Mouse (Mus musculus) liver, adult 2 months (tissue): ENCODE results near the gene Lax1. TPM values are rescaled to one million over a fixed set of nuclear protein-coding genes. Genes with fewer than 3 reads are reported as not detected.

Experiments used
- DNase-seq: peaks from one replicate; pipeline ENCODE4 v3.0.0-alpha.2; 2011; ENCODE audit warnings: low read depth, low spot score; ENCODE audit errors: extremely low read depth
- H3K27ac ChIP-seq: fragments of 200-500 bp; replicated peaks from 2 replicates; pipeline ENCODE4 v1.5.1; 2012; ENCODE audit warnings: low read depth, mild to moderate bottlenecking, control low read depth, inconsistent platforms, low read length; ENCODE audit not compliant: insufficient read depth
- H3K27me3 ChIP-seq: fragments of 200-500 bp; 2 replicates; pipeline ENCODE4 v1.6.1; 2012; ENCODE audit warnings: mild to moderate bottlenecking, moderate library complexity, low read length, inconsistent platforms; ENCODE audit not compliant: control insufficient read depth, insufficient read depth
- H3K36me3 ChIP-seq: fragments of 200-500 bp; 2 replicates; pipeline ENCODE4 v1.6.1; 2012; ENCODE audit warnings: low read length, inconsistent platforms; ENCODE audit not compliant: control insufficient read depth, insufficient read depth
- H3K4me1 ChIP-seq: fragments of 200-500 bp; 2 replicates; pipeline ENCODE4 v1.6.1; 2011; ENCODE audit warnings: low read length; ENCODE audit not compliant: control insufficient read depth, insufficient read depth
- H3K4me3 ChIP-seq: fragments of 200-500 bp; 2 replicates; pipeline ENCODE4 v1.5.1; 2011; ENCODE audit warnings: low read depth, mild to moderate bottlenecking, control low read depth, low read length, moderate library complexity; ENCODE audit not compliant: insufficient read depth
- H3K79me2 ChIP-seq: fragments of 200-500 bp; 2 replicates; pipeline ENCODE4 v1.6.1; 2012; ENCODE audit warnings: inconsistent platforms, mild to moderate bottlenecking, low read length, moderate library complexity; ENCODE audit not compliant: control insufficient read depth, insufficient read depth
- H3K9ac ChIP-seq: fragments of 200-500 bp; 2 replicates; pipeline ENCODE4 v1.6.1; 2012; ENCODE audit warnings: low read depth, mild to moderate bottlenecking, control low read depth, inconsistent platforms, low read length
- CTCF ChIP-seq: fragments of 200-500 bp; IDR thresholded peaks from 2 replicates; pipeline ENCODE4 v1.5.1; 2011; ENCODE audit warnings: low read depth, low read length, control low read depth
- POLR2A ChIP-seq: fragments of 200-500 bp; IDR thresholded peaks from 2 replicates; pipeline ENCODE4 v1.6.1; 2011; ENCODE audit warnings: low read length, control low read depth; ENCODE audit not compliant: insufficient read depth; ENCODE audit errors: extremely low read depth
- WGBS: fragments of 180-500 bp; shearing (Covaris S2); methylation state at CpG from one replicate; pipeline ENCODE4 v1.1.7; 2018; 5-methylcytosine and 5-hydroxymethylcytosine counted together
- polyA plus RNA-seq: library from polyadenylated mRNA; depleted of rRNA; stranded (reverse); fragments of >200 nt; gene quantifications from 2 replicates; pipeline ENCODE4 v1.2.3, GENCODE M21; 2012
- total RNA-seq: library from RNA; depleted of rRNA; stranded (reverse); fragments of >200 nt; gene quantifications from 2 replicates; pipeline ENCODE4 v1.2.3, GENCODE M21; 2014

Gene Lax1
- total and polyA plus RNA-seq, 2 experiments = 0.27 to 0.28 TPM

DNA sequence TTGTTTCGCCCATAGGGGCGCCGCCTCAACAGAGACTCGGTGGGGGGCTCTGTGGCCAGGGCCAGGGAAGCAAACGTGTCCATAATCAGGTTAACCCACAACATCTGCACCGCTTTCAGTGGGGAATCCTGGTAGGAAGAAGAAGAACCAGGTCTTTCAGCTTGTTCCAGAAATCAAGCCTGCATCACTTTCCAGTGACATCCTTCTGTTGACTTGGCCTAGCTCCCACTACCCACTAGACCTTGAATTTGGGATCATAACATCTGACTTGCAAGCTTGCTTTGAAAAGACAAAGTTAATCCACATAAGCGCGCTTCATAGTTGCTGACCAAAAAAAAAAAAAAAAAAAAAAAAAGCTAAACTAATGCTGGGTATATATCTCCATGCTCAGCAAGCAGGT, 28.9 kb upstream of the Lax1 start:
- Histone ChIP-seq H3K27me3 (no peaks in the 10 kb centered on the region), H3K36me3 (no peaks in the 10 kb centered on the region), H3K79me2 (no peaks in the 10 kb centered on the region), H3K4me3 (no peak overlapping the region), H3K27ac (no peak overlapping the region), H3K9ac (no peak overlapping the region), H3K4me1 (no peaks in the 10 kb centered on the region)
- 95% methylated on average over 8 of the region's 8 CpGs for WGBS
- DNase-seq = no peak
- no peak for TF ChIP-seq POLR2A
- TF ChIP-seq CTCF = no peak

DNA sequence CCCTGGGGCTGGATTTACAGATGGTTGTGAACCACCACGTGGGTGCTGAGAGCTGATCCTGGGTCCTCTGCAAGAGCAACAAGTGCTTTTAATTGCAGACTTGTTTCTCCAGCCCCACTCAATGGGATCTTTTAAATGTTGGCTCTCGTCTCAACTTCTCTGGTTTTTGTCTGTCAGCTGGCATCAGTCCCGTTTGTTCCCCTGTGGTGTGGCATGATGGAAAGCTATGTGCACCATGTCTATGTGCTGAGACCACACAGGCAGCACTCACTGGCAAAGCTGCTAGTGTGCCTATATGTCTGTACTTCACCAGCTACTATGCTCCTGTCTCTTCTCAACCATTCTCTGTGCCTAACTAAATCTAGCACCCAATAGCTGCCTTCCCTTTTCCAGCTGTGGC, 28.4 kb upstream of the Lax1 start:
- no peak overlapping the region for H3K4me3 ChIP-seq
- no peak for DNase-seq
- H3K9ac ChIP-seq = no peak overlapping the region
- 90% methylated on average over 3 of the region's 3 CpGs for WGBS
- H3K4me1 ChIP-seq = peaks cover 2% of the 10 kb centered on the region; the same call in 1 of the 2 replicates
- H3K27ac ChIP-seq = no peak overlapping the region
- H3K27me3 ChIP-seq = no peaks in the 10 kb centered on the region
- TF ChIP-seq CTCF (no peak), POLR2A (no peak)
- no peaks in the 10 kb centered on the region for H3K36me3 ChIP-seq
- no peaks in the 10 kb centered on the region for H3K79me2 ChIP-seq

DNA sequence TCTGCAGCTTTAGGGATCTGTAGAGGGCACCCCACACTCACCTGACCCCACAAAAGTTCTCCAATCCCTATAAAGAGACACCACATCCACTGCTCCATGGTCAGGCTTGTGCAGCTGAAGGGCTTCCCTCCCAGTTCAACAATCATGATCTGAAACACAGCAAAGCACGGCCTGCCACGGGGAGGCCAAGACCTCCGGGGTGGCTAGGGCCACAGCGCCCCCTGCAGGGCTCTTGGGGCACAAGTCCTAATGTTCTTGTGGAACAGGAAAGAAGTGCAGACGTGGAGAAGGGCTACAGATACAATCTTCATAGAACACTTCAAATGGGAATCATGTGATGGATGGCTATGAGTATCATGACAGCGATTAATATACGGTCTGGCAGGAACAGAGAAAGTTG, 26.6 kb upstream of the Lax1 start:
- H3K27ac ChIP-seq = no peak overlapping the region
- peak; percentile 50 for DNase-seq
- H3K27me3 ChIP-seq = no peaks in the 10 kb centered on the region
- no peaks in the 10 kb centered on the region for H3K79me2 ChIP-seq
- no peaks in the 10 kb centered on the region for H3K36me3 ChIP-seq
- TF ChIP-seq CTCF (peak; percentile 91), POLR2A (no peak)
- peaks cover 10% of the 10 kb centered on the region for H3K4me1 ChIP-seq
- WGBS = 13% methylated on average over 7 of the region's 7 CpGs
- H3K4me3 ChIP-seq = no peak overlapping the region
- no peak overlapping the region for H3K9ac ChIP-seq

DNA sequence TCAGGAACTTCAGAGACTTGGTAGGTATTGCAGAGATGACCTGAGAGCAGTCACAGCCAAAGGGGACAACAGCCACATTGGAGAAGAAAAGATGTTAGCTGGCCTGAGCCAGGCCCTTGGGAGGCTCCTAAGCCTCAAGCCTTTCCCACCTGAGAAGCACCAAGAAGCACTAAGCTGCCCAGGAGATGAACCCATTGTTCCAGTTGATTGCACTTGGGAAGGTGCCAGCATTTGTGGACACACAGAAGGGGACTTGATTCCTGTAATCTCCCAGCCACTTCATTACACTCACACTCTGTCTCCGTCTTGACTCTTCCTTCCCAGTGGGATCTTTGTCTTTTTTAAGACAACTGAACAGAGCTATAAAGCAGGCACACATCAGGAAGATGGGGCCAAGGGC, 25.3 kb upstream of the Lax1 start:
- H3K27ac ChIP-seq = no peak overlapping the region
- 94% methylated on average over 1 of the region's 1 CpGs for WGBS
- H3K79me2 ChIP-seq = no peaks in the 10 kb centered on the region
- H3K4me1 ChIP-seq = peaks cover 10% of the 10 kb centered on the region
- H3K4me3 ChIP-seq = no peak overlapping the region
- no peaks in the 10 kb centered on the region for H3K27me3 ChIP-seq
- DNase-seq = no peak
- H3K9ac ChIP-seq = no peak overlapping the region
- no peak for TF ChIP-seq CTCF
- no peak for TF ChIP-seq POLR2A
- no peaks in the 10 kb centered on the region for H3K36me3 ChIP-seq

DNA sequence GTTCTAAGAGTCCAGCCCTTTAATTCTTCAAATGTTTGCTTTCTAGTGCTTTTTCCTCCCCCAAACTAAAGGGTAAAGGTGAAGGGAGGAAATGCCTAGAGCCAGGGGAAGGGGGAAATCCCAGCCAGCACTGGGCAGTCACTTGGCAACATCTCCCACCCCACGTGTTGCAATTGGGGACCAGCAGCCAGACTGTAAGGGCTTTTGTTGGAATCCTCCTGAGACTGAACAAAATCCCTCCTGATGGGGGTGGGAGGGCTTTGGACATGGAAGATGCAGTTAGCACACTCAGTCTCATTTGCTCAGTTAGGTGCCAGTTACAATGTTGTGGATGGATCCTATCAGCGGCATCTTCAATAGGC, 23.1 kb upstream of the Lax1 start:
- Histone ChIP-seq H3K79me2 (no peaks in the 10 kb centered on the region), H3K27me3 (no peaks in the 10 kb centered on the region), H3K27ac (no peak overlapping the region), H3K4me3 (no peak overlapping the region), H3K36me3 (no peaks in the 10 kb centered on the region), H3K9ac (no peak overlapping the region), H3K4me1 (peaks cover 10% of the 10 kb centered on the region)
- TF ChIP-seq CTCF (no peak), POLR2A (no peak)
- 19% methylated on average over 2 of the region's 2 CpGs for WGBS
- DNase-seq = peak; percentile 91

DNA sequence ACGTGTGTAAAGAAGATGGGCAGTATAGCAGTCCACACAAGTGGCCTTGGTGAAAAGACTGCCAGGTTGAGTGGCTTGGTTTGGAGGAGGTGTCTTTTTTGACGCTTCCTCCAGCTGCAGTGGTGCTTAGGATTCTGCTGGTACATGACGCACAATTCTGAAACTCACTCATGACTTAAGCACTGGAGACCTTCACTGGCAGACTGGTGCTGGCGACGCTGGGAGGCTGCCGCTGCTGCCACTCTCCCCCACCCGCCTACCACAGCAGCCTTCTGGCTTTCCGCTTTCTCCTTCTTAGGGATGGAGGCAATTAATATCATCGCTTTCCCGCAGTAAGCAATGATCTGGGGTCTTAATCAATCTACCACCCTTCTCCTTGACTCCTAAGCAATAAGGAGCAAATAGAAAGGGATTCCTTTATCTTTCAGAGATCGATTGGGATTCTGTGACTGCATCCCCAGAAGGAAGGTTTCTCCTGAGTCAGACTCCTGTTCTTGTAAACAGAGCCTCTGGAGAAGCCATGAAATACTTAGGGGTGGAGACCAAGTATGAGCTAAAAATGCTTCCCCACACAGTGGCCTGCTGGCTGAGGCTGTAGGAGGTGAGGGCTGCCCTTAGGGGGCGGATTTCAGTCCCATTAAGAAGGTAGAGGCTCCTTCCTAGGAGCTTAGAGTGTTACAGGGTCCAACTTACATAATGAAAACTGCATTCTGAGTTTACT, 22.5 kb upstream of the Lax1 start:
- TF ChIP-seq CTCF (peak; percentile 21; the same call in 1 of the 2 replicates), POLR2A (no peak)
- no peaks in the 10 kb centered on the region for H3K79me2 ChIP-seq
- no peak overlapping the region; the same call in 1 of the 2 replicates for H3K9ac ChIP-seq
- H3K36me3 ChIP-seq = no peaks in the 10 kb centered on the region
- H3K4me1 ChIP-seq = peaks cover 10% of the 10 kb centered on the region
- WGBS = 64% methylated on average over 12 of the region's 12 CpGs
- no peak for DNase-seq
- H3K4me3 ChIP-seq = no peak overlapping the region
- peak overlapping the region; percentile 51; the same call in 1 of the 2 replicates for H3K27ac ChIP-seq
- no peaks in the 10 kb centered on the region for H3K27me3 ChIP-seq
